23 mouse cellular contexts compared by ENCODE assay signal in genomic region chr10:43008116-43008515, GRCm38 (mm10).
DNase-seq lines count a peak whose midpoint lies in the region; ATAC-seq lines count a peak whose summit lies in the region.
"Had no signal": no experiment of that assay in that cellular context is flagged by ENCODE, and none has a peak within 500 bp of the region (broad histone marks: within the 10 kb centered on the region; RNA-seq: fewer than 3 reads in every experiment).

No protein-coding gene starts in this region.

- H3K27me3 ChIP-seq in midbrain, embryonic 14.5 days (ENCODE audit: control insufficient read depth, insufficient read depth, low read length), result no peaks in the 10 kb centered on the region
- H3K27me3 ChIP-seq in midbrain, embryonic 10.5 days (ENCODE audit: low read depth, poor library complexity, severe bottlenecking), result peaks cover 8% of the 10 kb centered on the region; the same call in 1 of the 2 replicates
- no peaks in the 10 kb centered on the region for H3K27me3 ChIP-seq in heart, embryonic 15.5 days
- no peaks in the 10 kb centered on the region for H3K27me3 ChIP-seq in forebrain, embryonic 13.5 days
- H3K27me3 ChIP-seq in intestine, embryonic 15.5 days (replicated peaks), result no peaks in the 10 kb centered on the region
- H3K27me3 ChIP-seq: CH12.LX; embryonic facial prominence, embryonic 15.5 days; forebrain, embryonic 15.5 days had no signal

- DNase-seq in midbrain, embryonic 14.5 days, result peak; percentile 51
- DNase-seq in midbrain, embryonic 10.5 days (ENCODE audit: low spot score), result no peak
- DNase-seq in heart, adult 9 months (ENCODE audit: low spot score in 2 of 2), result peak; percentile 39 to 55
- DNase-seq: adrenal gland, postnatal 14 days; B cell, adult 2 months; cerebellum, adult 8-10 months; cerebellum, postnatal 36 days; gastrocnemius, postnatal 14 days; kidney, adult 11 months; liver, embryonic 13.5 days; lung, adult 2 months; lung, postnatal 14 days; thymus, adult 2 months had no signal

- H3K4me2 ChIP-seq in midbrain, embryonic 14.5 days (ENCODE audit: low read length), result no peak overlapping the region
- H3K4me2 ChIP-seq in heart, embryonic 15.5 days, result peak overlapping the region; percentile 18; the same call in 1 of the 2 replicates
- no peak overlapping the region for H3K4me2 ChIP-seq in forebrain, embryonic 13.5 days
- H3K4me2 ChIP-seq in intestine, embryonic 15.5 days (replicated peaks), result no peak overlapping the region
- H3K4me2 ChIP-seq: embryonic facial prominence, embryonic 15.5 days; forebrain, embryonic 15.5 days; liver, embryonic 13.5 days had no signal

- H3K36me3 ChIP-seq in midbrain, embryonic 14.5 days (ENCODE audit: control insufficient read depth, insufficient read depth, low read length), result 0 out of 2 replicates have a peak, but pooled peaks cover 6% of the 10 kb centered on the region
- H3K36me3 ChIP-seq in midbrain, embryonic 10.5 days, result peaks cover 8% of the 10 kb centered on the region
- H3K36me3 ChIP-seq in heart, embryonic 15.5 days, result no peaks in the 10 kb centered on the region
- no peaks in the 10 kb centered on the region for H3K36me3 ChIP-seq in forebrain, embryonic 13.5 days (ENCODE audit: poor library complexity, severe bottlenecking)
- no peaks in the 10 kb centered on the region for H3K36me3 ChIP-seq in intestine, embryonic 15.5 days
- H3K36me3 ChIP-seq: embryonic facial prominence, embryonic 15.5 days; liver, embryonic 13.5 days had no signal

- H3K4me3 ChIP-seq in midbrain, embryonic 14.5 days (replicated peaks; ENCODE audit: low read depth, low read length), result no peak overlapping the region
- H3K4me3 ChIP-seq in midbrain, embryonic 10.5 days, result no peak overlapping the region
- H3K4me3 ChIP-seq in heart, embryonic 15.5 days, result no peak overlapping the region
- no peak overlapping the region for H3K4me3 ChIP-seq in forebrain, embryonic 13.5 days
- no peak overlapping the region for H3K4me3 ChIP-seq in intestine, embryonic 15.5 days (replicated peaks)
- H3K4me3 ChIP-seq: embryonic facial prominence, embryonic 15.5 days; forebrain, embryonic 15.5 days; left cerebral cortex, adult 2 months; liver, embryonic 13.5 days had no signal

- WGBS in midbrain, embryonic 14.5 days, result 58% methylated on average over 11 of the region's 11 CpGs
- WGBS in midbrain, embryonic 10.5 days, result 89% methylated on average over 11 of the region's 11 CpGs
- 40% methylated on average over 11 of the region's 11 CpGs for WGBS in heart, embryonic 15.5 days
- WGBS in forebrain, embryonic 13.5 days, result 69% methylated on average over 11 of the region's 11 CpGs
- WGBS in intestine, embryonic 15.5 days, result 71% methylated on average over 11 of the region's 11 CpGs

- no peaks in the 10 kb centered on the region for H3K9me3 ChIP-seq in midbrain, embryonic 14.5 days (ENCODE audit: control insufficient read depth, low read length)
- H3K9me3 ChIP-seq in midbrain, embryonic 10.5 days (replicated peaks), result no peaks in the 10 kb centered on the region
- no peaks in the 10 kb centered on the region for H3K9me3 ChIP-seq in heart, embryonic 15.5 days (replicated peaks)
- no peaks in the 10 kb centered on the region for H3K9me3 ChIP-seq in forebrain, embryonic 13.5 days (replicated peaks)
- no peaks in the 10 kb centered on the region for H3K9me3 ChIP-seq in intestine, embryonic 15.5 days
- H3K9me3 ChIP-seq: embryonic facial prominence, embryonic 15.5 days; forebrain, embryonic 15.5 days; liver, embryonic 13.5 days had no signal

- H3K9ac ChIP-seq in midbrain, embryonic 14.5 days (replicated peaks; ENCODE audit: low read length), result no peak overlapping the region
- H3K9ac ChIP-seq in heart, embryonic 15.5 days, result no peak overlapping the region
- no peak overlapping the region for H3K9ac ChIP-seq in forebrain, embryonic 13.5 days
- no peak overlapping the region for H3K9ac ChIP-seq in intestine, embryonic 15.5 days
- H3K9ac ChIP-seq: embryonic facial prominence, embryonic 15.5 days; forebrain, embryonic 15.5 days; liver, embryonic 13.5 days had no signal

- no peaks in the 10 kb centered on the region; the same call in 1 of the 2 replicates for H3K4me1 ChIP-seq in midbrain, embryonic 14.5 days (ENCODE audit: control insufficient read depth, insufficient read depth, low read length)
- peaks cover 10% of the 10 kb centered on the region for H3K4me1 ChIP-seq in midbrain, embryonic 10.5 days
- peaks cover 20% of the 10 kb centered on the region for H3K4me1 ChIP-seq in heart, embryonic 15.5 days (replicated peaks)
- H3K4me1 ChIP-seq in forebrain, embryonic 13.5 days, result peaks cover 3% of the 10 kb centered on the region
- no peaks in the 10 kb centered on the region for H3K4me1 ChIP-seq in intestine, embryonic 15.5 days (replicated peaks)
- H3K4me1 ChIP-seq: forebrain, embryonic 15.5 days; liver, embryonic 13.5 days had no signal

- no peak overlapping the region for H3K27ac ChIP-seq in midbrain, embryonic 14.5 days (replicated peaks; ENCODE audit: low read depth, low read length)
- H3K27ac ChIP-seq in midbrain, embryonic 10.5 days (replicated peaks), result no peak overlapping the region
- peak overlapping the region; percentile 68 for H3K27ac ChIP-seq in heart, embryonic 15.5 days
- no peak overlapping the region for H3K27ac ChIP-seq in forebrain, embryonic 13.5 days
- no peak overlapping the region for H3K27ac ChIP-seq in intestine, embryonic 15.5 days
- H3K27ac ChIP-seq: embryonic facial prominence, embryonic 15.5 days; forebrain, embryonic 15.5 days; left cerebral cortex, adult 2 months; liver, embryonic 13.5 days had no signal

- ATAC-seq in midbrain, embryonic 14.5 days (ENCODE audit: low FRiP score, low TSS enrichment), result no peak
- ATAC-seq in heart, embryonic 15.5 days (replicated peaks; ENCODE audit: insufficient number of reproducible peaks, insufficient read depth, low FRiP score, low read depth), result peak; percentile 79; the same call in 1 of the 2 replicates
- no peak for ATAC-seq in forebrain, embryonic 13.5 days
- ATAC-seq in monocyte, adult 5-6 weeks (replicated peaks; ENCODE audit: insufficient number of reproducible peaks, low FRiP score, low TSS enrichment, poor library complexity, severe bottlenecking), result no peak
- no peak for ATAC-seq in intestine, embryonic 15.5 days
- ATAC-seq: activated CD4-positive, CD25-positive, alpha-beta regulatory T cell, adult 4 months; forebrain, embryonic 15.5 days; midbrain, embryonic 16.5 days had no signal
